Mouse (Mus musculus) cerebellum, adult 11 months (tissue): Measurements from ENCODE around the gene Shh.

Experiments used
- DNase-seq: peaks from one replicate; pipeline ENCODE4 v3.0.0; 2022

Shh gene

DNA sequence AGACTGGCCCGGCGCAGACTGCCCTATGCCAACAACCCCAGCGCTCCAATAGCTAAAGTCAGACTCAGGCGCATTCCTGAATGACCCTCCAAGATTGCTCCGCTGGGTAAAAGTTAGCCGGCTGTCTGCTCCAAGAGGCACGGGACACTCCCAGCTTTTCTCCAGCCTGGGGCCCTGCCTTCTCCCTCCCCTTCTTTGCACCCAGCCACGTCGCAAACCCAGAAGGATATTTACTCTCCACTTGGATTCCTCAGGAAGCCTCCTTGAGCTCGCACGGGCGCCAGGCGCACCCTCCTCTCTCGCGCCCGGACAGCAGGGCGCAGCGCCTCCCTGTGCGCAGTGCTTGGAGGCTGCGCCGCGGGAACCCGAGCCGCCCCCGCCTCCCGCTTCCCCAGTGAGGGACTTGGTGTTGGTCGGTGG lies 8.2 kb downstream of the Shh start:
- no peak for DNase-seq

DNA sequence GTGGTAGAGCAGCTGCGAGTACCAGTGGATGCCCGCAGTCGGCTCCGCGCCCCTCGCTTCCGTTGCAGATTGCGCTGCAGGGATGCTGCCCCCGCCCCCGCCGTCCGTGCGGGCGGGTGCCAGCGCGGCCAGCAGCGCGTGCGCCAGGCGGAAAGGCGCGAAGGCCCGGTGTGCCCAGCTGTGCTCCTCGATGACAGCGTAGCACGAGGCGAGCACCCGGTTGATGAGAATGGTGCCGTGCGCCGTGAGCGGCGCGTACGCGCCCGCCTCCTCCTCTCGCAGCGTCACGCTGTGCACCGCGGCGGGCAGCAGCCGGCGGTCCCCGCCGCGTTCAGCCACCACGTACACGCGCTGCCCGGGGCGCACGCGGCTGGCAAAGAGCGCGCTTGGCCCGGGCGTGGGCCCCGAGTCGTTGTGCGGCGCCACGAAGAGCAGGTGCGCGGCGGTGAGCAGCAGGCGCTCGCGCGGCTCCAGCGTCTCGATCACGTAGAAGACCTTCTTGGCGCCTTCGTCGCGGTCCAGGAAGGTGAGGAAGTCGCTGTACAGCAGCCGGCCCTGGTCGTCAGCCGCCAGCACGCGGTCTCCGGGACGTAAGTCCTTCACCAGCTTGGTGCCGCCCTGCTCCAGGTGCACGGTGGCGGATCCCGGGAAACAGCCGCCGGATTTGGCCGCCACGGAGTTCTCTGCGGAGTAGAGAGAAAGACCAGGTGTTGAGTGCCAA lies 9.0 kb downstream of the Shh start:
- DNase-seq = no peak

DNA sequence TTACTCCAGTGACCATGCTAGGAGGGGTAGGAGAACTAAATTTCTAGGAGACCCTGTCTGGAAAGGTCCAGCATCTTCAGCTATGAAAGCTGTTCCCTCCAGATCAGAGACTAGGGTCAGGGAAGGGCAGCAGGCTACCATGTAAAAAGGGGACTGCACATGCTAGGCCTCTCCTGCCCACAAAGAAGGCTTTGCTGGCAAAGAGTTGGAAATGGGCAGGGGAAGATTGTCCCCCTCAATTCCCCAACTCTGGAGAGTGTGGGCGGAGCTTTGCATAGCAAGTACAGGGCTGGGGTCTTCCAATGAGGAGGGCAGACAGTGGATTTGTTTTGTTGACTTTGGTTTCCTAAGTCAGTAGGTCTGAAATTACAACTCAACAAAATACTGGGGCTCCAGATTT lies 10.7 kb downstream of the Shh start:
- no peak for DNase-seq

DNA sequence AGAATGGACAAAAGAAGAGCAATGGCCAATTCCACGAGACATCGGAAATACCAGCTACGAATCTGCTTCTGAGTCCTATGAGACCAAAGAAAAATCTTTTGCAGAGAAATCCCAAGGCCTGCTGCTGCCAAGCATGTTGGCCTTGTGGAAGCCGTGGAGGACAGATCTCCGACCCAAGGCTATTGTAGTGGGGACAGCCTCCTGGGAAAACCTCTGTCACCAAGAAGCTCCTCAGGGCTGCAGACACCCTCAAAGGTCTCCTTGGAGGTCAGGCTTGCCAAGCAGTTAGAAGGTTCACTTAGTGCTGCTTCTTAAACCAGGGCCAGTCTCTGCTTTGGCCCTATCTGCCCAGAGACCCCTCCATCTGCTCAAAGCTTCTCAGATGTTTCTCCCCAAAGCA lies 11.3 kb downstream of the Shh start:
- no peak for DNase-seq

DNA sequence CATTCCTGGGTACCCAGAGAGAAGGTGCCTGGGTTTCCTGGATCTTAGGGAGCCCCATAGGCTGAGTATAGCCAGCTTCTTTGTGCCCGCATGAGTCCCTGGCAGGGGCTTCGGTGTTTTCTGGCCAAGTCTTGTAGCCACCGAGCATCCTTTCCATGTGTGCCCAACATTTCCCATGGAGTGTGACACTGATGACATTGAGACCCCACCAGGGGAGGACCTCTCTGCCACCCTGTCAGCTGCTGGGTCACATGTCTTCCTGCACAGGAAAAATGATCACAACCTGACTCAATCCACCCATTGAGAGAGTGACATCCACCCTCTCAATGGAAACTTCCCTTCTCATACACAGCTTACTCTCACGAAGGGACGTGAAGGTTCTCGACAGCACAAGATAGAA lies 12.5 kb downstream of the Shh start:
- DNase-seq = no peak

DNA sequence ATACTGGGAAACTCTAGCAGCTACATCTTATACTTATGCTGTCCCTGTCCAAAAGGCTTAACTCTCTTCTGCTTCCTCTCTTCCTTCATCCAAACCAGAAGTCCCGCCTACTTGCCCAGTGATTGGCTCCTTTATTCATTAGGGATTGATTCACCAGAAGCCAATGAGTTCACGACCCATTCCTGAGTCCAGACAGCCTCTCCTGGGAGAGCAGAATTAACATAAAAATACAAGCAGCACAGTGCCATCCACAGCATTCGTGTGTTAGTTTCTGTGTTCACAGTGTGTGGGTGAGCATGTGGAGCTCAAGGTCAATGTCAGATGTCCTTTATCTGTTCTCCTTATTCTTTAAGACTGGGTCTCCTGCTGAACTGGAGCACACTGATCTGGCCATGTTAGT lies 13.5 kb downstream of the Shh start:
- no peak for DNase-seq

DNA sequence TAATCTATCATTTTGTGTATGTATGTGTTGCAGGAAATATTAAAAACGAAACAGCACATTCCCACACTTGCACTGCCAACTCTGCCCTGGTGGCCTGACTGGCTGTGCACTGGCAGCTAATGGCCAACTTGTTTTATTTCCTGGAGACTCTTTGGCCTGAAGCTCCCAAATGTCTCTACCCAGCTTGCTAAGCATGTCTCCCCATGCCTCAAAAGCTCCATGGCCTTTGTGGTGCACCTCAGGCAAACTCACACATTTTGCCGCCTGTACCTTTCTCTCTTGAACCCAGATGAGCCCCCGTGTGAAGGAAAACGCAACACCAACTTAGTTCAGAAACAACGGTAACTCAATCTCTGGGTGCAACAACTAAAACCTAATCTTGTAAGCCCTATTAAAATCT lies 14.0 kb downstream of the Shh start:
- no peak for DNase-seq

DNA sequence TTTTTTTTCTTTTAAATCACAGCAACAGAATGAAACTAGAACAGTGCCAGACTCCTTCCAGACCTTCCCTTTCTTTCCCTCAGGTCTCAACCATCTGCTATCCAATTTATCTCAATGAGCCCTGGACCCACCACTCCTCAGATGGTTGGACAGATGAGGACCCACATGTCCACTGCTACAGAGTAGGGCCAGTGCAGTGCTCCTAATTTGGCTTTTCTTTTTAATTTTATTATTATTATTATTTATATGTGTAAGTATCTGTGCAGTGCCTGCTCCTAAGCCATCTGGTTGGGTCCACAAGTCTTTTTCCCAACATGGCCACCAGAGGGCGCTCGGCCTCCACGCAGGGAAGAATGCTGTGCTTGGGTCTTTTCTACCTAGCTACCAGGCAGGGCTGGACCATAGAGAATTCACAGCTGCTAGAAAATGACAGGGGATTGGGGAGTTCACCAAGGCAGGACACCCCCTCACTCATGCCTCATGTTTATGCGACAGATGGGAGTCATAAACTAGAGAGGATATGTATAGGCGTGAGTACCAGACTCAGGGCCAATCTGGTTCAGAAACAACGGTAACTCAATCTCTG lies 15.9 kb downstream of the Shh start:
- DNase-seq = peak; percentile 74

DNA sequence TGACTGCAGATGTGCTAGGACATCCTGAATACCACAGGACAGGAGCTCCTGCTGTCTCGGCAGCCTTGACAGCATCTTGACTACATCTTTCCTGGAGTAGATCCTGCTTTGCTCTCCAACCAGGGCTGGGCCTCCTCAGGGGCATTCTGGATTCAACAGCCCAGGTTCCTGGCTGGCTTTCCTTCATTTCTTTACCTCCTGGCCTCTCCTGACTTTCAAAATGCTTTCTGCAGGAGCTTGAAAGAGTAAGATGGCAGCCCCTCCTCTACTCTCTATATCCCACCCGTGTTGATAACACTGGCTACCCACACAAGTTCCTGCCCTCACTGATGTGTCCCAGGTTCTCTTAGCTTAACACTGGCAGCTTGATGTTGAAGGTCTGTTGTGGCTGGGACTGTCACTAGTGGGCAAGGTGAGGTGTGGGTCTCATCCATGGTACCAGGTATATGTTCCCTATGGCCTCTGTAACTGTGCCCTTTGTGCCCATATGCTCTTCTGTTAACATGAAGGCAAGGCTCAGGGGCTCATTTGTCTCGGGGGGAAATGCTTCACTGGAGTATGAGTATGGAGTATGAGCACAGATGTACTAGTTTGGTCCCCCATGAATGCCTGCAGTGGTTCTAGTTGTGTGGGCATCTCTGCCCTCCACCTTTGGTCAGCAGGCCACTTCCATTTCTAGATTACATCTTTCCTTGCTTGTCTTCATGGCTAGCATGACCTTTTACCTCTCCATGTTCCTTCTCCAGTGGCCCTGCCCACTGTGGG lies 16.7 kb downstream of the Shh start:
- no peak for DNase-seq

DNA sequence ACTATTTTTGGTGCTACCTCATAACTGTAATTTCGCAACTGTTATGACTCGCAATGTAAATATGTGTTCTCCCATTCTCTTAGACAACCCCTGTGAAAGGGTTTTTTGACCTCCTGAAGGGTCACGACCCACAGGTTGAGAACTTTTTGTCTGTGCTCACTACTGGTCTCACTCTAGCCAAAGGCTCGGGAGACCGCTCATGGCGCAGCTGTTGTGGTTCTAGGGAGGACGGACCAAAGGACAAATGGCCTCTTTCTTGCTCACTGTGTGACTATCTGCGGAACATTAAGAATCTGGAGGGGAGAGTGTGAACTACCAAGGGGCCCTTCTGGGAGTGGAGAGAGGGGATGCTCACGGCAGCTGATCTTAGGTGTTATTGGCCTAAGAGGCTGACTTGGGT lies 41.1 kb downstream of the Shh start:
- no peak for DNase-seq

DNA sequence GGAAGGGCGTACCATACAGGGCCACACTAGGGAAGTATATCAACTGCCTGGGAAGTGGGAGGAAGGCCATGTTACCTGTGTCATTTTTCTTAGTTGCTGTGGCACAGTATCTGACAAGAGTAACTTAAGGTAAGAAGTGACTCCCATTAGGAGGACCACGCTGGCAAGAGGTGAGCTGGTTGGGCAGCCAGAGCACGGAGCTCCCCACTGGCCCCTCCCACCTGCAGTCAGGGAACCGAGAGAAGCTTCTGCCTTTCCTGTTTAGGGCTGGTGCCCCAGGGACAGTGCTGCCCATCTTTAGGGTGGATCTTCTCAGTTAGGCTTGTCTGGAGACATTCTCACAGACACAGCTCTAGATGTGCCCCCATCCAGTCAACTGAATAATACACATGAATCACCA lies 43.3 kb downstream of the Shh start:
- no peak for DNase-seq

DNA sequence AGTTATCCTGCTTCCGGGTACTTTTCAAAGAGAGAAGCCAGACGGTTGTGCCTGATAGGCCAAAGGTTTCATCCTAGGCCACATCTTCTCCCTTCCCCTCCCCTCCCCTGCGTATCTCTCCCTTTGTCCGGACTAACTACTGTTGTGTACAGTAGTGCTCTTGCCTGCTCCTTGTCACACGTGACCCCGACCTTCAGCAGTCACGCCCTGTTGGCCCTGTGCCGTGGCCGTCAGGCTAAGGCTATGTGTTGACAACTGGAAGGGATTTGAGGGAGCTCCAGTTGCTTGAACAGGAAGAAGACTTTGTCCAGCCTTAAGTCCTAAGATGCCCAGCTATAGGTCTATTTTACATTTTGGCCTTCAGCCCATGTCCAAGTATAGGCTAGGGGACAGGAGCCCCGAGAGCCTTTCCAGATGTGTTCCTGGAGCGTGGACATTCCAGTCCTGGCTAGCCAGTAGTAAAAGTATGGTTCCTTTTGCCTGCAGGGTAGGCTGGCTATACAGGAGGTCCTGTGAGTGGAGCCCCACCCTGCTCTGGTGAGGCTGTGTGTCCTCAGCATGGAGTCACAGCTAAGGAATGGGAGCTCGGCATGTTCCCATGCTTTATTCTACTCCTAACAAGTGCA lies 47.3 kb downstream of the Shh start:
- DNase-seq = no peak

DNA sequence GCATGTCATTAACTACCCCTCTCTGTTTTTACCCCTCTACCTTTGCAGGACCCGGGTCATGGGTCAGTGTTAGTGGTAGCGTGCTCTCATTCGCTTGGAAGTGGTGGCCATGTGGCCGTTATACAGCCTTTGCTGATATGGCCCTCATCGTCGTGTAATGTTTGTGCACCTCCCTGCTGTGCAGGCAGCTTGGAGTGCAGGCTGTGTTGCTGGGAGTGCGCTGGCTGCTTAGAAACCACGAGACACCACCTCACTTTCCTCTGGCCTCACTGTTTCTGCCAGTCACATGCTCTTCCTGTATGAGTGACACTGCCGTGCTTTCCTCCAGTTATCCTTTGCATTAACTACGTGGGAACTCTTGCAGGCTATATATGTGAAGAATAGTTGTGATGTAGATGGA lies 48.3 kb downstream of the Shh start:
- DNase-seq = no peak

DNA sequence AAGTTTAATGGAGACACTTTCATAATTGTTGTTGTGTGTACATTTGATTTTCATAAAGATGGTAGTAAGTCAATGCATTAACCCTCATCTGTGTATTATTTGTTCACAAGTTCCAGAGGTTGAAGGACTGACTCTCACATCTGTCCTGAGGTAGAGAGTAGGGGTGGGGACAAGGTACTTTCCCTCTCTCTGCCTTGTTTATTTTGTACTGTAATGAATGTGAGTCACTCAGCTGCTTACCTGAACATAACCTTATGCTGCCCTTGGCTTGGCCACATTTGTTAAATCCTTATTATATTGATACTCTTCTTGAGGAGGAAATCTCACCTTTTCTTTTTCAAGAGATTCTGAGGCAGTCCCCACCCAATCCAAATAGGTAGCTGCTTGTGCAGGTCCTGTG lies 51.0 kb downstream of the Shh start:
- DNase-seq = no peak

DNA sequence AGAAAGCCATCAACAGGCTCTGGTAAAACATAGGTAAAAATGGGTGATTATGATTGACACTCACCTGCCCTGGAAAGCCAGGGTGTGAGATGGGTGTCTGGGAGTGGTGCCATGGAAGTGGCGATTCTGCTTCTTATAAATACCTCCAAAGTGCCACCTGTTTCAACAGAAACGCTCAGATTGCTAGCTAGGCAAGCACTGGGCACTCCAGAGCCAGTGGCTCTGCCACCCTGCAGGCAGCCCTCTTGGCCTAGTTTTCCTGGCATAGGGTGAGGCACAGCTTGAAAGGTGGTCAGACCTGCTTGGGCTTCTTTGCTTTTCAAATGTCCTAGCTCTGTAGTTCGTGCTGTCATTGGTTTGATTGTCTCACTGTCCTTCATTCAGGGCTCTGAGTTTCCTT lies 53.0 kb downstream of the Shh start:
- DNase-seq = peak; percentile 39

DNA sequence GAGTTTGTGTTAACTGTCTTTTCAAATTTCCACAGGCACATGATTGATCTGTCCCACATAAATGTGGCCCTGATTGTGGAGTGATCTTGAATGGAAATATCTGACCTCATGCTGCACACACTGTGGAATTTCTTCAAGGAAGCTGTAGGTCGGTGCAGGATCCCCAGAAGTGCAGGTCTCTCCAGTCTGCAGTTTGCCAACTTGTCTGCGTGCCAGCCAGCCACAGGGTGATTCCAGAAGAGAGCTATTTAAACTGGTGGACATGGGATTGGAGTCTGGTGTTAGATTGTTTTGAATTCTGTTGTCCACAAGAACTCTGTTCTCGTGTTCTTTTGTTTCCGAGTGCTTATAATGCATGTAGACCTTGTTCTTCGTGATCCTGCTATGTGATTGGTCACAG lies 53.5 kb downstream of the Shh start:
- DNase-seq = no peak

DNA sequence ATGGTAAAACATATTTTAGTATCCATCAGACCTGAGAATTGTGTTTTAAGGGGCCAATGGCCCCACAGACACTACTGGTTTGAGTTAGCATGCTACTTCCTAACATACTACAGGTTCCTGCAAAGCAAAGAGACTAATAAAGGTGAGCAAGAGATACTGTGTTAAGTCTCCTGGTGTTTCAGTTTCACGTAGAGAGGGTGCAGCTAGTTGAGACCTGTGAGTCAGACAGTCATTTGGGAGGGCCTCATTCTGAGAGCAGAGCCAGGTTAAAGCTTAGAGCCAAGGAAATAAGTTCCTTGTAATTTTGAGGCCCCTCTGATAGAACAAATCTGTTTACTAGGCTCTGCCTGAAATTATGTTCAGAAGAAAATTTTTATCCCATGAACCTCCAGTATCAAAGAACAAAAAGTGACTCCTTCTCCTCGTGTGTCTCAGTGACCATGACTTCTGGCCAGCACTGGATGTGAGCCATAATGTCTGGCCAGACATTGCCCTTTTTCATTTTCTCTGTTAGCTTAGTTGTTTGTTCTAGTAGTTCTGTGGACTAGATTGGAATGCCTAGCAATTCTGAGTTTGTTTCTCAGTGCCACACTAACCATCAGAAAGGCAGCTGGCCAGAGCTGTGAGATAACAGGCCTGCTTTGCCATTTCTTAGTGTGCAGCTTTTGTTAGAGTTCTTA lies 54.9 kb downstream of the Shh start:
- no peak for DNase-seq
